Mouse (Mus musculus): ENCODE data around the gene Pafah1b3.

Pafah1b3 gene

DNA sequence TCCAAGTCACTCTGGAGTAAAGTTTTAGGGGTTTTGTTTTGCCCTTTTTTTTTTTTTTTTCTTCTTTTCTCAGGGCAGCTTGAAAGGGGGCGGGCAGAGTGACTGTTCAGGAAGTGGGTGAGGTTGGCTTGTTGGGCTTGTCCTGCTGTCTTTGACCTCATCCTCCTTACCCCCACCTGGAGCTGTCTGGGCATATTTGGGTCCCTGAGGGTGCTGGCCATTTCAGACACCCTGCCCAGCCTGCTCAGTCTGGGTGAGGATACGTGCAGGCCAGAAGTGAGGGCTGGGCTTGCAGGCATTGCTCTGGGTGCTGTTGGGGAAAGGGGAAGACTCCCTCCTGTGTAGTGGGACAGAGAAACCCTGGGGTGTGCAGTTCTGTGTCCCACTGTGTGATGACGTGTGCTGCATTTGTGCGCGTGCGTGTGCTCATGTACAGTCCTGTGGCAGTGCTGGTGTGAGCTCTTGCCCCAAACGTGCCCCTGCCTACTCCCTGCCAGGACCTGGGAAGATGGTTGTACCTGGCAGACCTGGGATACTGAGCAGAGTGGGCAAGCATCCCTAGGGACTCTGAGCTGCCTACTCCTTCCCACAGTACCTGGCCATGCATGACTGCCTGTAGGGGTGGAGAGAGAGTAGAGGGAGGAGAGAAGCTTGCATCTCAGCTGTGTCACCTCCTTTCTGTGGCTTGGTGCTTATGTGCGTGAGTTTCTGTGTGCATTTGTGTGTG is 28.1 kb downstream of the Pafah1b3 start:
- CTCF ChIA-PET: interaction anchor here (0.6 to 1.0 kb wide), 2 partner anchors 156 to 184 kb away, joined by 3 to 6 read pairs; no protein-coding TSS in a partner anchor

DNA sequence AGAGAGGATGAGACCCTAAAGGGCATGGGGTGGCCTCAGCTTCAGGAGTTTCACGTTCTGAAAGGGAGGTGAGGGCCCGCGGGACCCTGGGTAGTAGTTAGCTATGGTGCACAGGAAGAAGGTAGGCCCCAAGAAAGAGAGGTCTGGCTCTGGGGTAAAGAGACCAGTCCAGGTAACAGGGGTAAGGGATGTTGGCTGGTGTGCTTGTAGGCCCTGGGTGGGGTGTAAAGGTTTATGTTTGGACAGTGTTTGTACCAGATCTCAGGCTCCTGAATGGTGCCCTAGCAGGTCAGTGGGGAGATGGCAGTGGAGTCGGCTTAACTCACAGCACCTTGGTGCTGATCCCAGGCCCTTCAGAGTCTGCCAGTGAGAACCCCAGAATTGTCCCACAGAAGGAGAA is 28.8 kb downstream of the Pafah1b3 start:
- CTCF ChIA-PET: interaction anchor here (0.6 kb wide), 1 partner anchor 156 kb away, joined by 6 read pairs; no protein-coding TSS in a partner anchor

DNA sequence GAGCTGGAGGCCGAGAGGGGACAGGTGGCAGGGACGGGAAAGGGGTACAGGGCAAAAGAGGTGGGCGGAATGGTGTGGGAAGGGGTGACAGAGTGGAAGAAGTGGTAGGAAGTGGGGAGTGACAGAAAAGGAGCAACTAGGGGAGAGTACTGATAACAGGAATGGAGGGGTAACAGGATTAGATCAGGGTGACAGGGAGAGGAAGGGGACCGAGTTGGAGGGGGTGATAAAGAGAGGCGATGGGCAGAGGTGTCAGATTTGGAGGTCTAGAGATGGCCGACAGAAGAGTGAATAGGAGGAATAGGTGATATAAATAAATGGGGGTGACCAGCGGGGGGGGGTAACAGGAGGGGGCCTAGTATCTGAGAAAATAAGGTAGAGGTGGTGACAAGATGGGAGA is 29.2 kb downstream of the Pafah1b3 start:
- CTCF ChIA-PET: interaction anchor here (0.6 kb wide), 1 partner anchor 24 kb away, joined by 3 read pairs; no protein-coding TSS in a partner anchor

DNA sequence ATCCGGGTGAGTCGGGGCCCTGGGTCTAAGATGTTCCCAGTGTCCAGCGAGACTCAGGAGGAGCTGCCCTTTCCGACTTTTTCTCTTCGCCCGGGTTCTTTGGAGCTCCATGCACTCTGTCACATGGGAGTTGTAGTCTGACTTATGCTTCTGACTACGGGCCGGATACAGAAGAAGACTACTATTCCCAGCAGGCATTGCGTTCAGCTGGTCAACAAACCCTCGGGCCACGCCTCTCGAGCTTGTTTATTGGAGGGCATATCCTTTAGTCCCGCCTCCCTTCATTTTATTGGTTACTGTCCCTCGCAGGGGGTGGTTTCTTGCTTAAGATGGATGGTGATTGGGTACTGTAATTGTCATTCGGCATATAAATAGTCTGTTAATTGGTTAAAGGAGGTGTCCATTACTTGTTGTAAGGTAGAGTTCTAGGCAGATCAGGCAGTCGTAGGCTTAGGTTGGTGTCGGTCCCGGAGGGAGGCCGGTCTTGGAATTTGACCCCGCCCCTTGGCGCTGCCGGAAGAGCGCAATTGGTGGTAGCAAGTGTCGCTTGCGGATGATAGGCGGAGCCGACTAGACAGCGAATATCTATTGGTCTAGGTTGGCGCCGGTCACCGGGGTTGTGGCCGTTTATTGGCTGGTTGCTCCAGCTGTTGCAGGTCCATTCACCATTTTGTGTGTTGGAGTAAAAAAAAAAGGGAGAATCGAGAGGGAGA is 29.9 kb downstream of the Pafah1b3 start:
- CTCF ChIA-PET: interaction anchor here (0.6 kb wide), 2 partner anchors 24 to 31 kb away, joined by 3 to 4 read pairs; no protein-coding TSS in a partner anchor

DNA sequence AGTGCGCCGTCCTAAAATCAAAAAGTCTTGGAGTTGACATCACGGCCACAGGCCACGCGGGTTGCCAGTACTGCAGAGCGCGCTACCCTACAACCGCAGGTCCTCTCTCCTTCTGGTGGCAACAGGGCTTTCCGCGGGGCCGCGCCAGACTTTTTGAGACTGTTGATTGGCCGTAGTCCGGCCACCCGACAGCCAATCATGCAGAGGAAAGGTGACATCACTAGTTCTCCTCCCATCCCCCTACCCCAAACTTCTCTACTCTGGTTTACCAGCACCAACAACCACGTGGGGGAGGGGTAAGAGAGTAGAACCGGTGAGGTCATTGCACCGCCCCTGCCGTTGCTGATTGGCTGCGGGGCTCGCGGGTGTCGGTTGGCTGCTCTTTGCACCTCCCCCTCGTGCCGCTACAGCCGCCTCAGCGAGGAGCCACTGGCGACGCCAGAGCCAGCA is 30.5 kb downstream of the Pafah1b3 start, which contains the start of gene Cic:
Gene Cic (plus strand): TSS at position 404 of the 450 bp plus-strand sequence.
- CTCF ChIA-PET: no interaction called here

DNA sequence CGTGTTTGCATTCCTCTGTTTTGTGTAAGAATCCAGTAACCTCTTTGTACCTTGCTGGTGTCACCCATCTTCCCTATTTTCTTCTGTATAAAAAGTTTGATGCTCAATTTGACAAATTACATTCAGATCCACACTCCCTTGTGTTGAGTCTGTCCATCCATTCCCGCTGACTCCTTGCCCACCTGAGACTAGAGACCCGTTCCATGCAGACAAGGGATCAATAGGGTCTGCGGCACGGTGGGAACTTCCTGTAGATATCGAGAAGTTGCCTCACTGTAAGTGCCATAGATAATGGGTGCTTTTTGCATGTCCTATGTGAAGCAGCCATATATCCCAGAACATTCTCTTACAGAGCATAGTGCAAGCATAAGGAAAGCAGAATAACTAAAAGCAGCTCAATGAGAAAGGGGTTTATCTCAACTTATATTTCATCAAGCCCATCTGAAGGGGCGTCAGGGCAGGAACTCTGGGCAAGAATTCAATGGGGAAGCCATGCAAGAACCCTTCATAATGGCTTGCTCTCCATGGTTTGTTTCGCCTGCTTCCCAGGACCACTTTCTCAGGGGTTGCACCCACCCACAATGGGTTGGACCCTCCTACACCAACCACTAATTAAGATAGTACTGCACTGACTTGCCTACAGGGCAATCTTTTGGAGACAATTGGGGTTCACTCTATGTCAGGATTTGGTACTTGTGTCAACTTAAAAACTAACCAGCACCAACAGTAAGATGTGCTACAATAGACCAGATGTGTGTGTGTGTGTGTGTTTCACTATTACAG is 31.4 kb downstream of the Pafah1b3 start:
- CTCF ChIA-PET: no interaction called here

DNA sequence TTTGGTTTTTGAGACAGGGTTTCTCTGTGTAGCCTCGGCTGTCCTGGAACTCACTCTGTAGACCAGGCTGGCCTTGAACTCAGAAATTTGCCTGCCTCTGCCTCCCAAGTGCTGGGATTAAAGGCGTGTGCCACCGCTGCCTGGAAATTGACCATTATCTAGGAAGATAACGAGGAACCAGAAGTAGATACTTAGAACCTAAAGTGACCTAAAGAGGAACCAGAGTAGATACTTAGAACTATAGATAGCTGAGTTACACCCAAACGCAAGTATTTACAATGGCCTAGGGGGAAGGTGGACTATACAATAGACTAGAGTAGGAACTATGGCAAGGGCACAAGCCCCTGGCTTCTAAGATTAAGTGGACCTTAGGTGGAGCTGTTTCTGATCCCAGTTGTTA is 32.0 kb downstream of the Pafah1b3 start:
- CTCF ChIA-PET: interaction anchor here (0.6 kb wide), 1 partner anchor 24 kb away, joined by 3 read pairs; no protein-coding TSS in a partner anchor

DNA sequence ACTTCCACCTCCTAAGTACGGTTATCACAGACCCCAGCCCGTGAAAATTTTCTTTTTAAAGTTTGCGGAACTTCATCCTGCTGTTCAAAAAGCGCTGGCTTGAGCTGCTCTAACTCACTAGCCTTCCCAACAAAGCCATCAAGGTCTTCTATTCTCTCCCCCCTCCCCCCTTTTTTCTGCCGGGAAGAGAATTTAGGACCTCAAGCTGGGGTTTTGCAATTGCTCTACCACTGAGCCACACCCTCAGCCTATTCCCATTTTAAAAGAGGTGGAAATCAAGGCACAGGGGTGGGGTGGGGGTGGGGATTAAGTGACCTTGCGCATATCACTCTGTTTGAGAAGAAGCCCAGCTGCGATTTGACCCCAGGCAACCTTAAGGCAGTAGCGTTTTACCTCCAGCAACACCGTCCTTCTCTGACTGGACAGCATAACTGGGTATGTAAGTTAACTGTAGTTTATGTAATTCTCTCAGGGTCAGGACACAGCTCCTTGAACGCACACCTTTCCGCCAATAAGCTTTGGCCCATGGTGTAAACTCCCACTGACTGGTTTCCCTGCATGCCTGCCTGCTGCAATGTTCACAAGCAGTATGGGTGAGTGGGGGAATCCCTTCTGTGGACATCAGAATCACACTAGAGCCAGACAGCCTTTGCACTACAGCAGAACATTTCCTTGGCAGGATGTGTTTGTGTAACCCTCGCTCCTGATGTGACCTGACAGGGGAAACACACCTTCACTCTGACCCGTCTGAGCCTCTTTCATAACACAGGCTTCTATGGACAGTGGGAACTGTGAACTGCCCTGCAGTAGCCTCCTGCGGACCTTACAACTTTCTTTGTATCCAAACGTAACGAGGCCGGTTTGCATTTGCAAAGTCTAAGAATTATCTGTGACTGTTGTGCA is 33.6 kb downstream of the Pafah1b3 start:
- CTCF ChIA-PET: interaction anchor here (0.6 to 0.7 kb wide), 2 partner anchors 139 to 388 kb away, joined by 4 read pairs; no protein-coding TSS in a partner anchor

DNA sequence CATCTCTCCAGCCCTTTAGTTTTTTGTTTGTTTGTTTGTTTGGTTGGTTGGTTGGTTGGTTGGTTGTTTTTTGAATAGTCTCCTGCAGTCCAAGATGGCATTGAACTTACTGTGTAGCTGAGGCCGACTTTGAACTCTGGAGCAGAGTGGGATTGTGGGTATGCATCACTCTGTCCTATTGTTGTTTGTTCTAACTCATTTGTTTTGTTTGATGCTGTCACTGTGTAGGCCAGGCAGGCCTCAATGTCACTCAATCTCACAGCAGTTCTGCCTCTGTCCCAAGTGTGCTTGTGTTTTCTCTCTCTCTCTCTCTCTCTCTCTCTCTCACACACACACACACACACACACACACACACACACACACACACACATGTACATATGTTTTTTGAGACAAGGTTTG is 35.9 kb downstream of the Pafah1b3 start:
- CTCF ChIA-PET: interaction anchor here (0.7 kb wide), 1 partner anchor 85 kb away, joined by 4 read pairs; no protein-coding TSS in a partner anchor

DNA sequence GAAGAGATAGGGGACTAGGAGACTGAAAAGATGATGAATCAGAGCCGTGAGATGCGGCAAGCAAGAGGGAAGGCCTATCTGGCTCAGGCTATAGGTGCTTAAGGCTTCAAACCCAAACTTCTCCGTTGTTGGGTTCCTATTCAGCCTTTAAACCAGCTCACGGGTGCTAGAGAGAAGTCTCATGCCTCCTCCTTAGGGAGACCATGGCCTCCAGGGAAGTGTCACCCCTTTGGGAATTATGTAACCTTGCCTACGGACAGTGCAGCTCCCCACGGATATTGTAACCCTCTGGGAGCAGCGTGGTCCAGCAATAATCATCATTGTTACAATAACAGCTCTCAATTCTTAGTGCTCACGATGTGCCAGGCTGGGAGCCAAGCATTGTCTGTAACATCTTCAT is 46.0 kb downstream of the Pafah1b3 start:
- CTCF ChIA-PET: no interaction called here

DNA sequence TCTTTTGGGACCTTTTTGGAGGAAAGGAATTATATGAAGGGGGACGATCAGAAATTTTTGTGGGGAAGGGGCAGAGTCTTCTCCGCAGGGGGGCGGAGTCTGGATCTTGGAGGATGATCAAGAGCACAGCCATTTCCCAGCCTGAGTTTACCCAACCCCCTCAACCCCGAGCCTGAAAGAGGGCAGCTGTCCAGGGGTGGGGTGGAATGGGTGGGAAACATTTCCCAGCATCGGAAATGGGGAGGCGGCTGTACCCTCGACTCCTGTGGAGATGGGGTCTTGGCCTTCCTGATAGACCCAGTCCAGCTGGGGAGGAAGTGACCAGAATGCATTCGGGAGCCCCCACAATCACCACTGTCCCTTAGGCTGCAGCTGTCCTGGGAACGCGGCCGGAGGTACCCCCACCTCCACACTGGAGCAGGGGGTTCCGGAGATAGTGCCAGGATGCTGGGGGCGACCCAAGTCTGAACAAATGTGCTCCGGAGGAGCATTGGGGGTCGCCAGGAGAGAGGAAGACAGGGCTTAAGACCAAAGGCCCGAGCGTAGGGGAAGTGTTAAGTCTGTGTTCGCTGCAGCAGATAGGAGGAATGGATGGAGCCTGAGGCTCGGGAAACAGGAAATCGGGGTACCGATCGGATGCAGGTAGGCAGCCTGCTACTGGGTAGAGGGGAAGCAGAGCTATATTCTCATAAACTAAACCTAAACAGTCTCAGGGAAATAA is 46.6 kb downstream of the Pafah1b3 start:
- CTCF ChIA-PET: no interaction called here

DNA sequence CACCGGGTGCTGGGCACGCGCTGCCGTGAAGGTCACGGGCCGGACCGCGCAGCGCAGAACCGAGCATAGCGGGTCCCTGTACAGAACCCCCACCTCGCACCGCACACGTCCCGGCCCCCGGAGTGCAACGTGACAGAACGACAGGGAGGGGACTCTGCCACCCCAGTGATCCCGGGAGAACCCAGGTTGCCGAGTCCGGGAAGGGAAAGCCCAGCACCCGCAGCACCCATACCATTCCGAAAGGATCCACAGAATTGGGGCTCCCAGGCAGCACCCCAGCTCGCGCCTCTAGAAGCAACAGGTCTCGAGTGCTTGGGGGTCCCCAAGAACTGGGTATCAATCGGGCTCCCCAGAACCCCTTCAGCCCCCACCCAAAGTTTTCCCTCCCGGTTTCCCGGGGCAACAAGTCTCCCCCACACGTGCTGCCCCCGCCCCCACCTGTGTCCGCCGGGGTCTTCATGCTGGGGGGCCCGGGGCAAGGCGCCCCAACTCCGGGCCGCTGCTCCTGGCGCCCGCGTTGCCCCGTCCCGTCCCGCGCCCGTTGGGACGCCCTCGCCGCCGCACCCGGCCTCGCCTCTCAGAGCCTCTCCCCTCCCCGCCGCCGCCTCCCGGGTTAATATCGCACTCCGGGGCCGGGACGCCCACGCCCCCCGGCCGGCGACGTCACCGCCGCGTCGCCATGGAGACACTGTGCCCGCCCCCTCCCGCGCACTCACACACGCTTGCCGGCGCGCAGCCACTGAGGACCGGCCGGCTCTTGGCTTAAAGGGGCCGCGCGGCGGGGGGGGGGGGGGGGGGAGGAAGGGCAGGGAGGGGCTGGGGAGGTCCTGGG is 47.4 kb downstream of the Pafah1b3 start, which contains the start of gene Erf:
Gene Erf (minus strand): TSS at position 621 of the 832 bp plus-strand sequence.
- CTCF ChIA-PET: interaction anchor here (0.6 kb wide), 1 partner anchor 184 kb away, joined by 7 read pairs; no protein-coding TSS in a partner anchor

DNA sequence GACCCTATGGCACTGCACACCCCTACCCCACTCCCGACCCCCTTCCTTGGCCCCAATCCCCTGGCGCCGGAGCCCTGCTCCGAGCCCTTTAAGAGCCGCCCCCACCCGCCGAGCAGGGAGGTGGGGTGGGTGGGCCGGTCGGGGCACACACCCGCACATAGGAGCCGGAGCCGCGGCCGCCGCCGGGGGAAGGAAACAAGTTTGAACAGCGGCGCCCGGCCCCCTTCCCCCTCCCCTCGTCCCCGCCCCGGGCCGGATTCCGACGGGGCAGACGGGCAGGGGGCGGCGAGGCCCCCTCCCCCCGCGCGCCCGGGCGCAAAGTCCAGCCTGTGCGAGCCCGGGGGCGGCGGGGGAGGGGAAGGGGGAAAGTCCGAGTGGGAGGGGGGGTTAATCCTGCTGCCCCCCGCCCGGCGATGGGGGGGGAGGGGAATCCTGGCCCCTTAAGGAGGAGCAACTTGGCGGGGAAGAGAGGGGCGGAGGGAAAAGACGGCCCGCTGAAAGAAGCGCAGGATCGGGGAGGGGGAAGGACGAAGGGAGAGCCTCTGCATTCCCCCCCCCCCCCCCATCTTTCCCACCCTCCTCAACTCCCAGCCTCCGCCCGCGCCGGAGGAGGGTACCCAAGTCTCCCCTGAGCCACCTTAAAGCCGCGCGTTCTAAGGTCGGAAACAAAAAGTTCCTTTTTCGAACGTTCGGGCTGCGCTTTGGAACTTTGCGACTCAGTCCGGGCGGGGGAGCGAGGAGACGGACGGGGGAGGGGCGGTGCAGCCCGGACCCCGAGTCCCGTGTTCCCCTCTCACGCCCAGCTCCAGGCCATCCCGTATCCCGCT is 48.3 kb downstream of the Pafah1b3 start:
- CTCF ChIA-PET: interaction anchor here (0.6 kb wide), 1 partner anchor 184 kb away, joined by 7 read pairs; no protein-coding TSS in a partner anchor

DNA sequence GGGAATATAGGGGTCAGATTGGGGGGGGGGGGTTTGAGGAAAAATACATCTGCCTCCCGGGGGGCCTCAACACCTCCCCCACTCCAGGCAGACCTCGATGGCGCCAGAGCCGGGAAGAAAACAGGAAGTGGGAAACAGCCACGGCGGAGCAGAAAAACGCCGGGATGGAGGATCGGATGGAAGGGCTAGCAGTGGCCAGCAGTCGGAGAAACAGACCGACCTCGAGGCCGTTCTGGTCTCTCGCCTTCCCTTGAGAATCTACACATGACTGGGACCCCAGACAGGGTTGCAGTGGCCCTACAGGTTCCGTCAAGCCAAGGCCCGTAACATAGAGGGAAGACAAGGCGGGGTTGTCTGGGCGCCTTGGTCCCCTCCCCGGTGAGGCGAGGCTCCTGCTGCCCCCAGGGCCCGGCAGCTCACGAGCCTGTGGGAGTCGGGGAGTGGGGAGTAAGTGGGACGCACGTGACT is 48.9 kb downstream of the Pafah1b3 start:
- CTCF ChIA-PET: no interaction called here

DNA sequence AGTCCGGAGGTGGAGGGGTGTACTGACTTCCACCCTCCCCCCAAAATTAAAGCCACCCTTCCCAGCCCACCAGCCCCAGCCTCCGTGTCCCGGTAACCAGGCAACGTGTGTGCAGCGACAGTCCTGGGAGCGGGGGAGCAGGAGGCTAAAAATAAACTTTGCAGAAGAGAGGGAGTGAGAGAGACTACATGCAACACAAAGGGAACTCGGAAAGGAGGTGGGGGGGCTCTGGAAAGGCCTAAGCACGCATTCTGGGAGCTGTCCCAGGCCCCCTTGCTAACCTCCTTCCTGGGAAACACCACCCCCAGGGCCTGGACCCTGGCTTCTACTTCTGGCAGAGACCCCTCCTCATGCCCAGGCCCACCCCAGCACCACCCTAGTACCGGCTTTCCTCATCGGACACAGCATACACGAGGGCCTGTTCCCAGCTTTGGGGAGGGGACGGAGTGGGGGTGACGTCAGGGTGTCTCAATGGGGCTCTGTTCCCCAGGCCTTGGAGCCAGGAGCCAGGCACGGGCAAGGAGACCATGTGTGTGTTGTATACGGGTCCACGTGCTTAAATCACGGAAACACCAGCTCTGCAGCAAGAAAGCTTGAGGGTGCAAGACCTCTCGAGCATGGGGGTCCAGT is 49.7 kb downstream of the Pafah1b3 start:
- CTCF ChIA-PET: no interaction called here

DNA sequence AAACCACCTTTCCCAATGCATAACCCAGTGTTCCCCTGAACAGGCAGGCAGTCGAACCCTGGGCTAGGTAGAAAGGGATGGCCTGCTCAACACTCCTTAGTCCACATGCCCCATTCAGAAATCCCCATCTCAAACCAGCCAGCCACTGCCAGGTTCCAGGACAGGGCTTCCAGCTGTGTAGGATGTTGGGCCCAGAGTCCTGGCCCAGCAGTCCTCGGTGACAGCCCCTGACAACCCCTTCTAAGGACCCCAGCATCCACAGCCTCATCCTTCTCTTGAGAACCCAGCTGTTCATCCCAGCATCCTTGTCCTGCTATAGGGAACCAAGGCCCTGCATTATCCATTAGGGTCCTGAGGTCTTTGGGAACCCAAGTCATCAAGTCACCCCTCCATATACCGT is 50.3 kb downstream of the Pafah1b3 start:
- CTCF ChIA-PET: no interaction called here

DNA sequence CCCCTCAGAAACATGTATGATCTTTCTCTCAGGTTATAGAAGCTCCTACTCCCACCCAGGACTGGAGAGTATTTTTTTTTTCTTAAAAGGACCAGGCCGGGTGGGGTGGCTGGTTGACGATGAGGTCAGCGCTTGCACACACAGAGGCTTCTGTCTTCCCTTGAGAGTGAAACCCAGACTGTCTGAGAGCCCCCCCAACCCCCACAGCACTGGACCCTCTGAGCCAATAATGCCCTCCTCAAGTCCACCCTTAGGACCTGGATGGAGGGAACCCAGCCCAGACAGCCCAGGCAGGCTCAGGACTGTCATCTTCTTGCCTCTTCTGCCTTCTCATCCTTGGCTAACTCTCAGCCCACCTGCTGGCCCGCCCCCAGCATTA is 51.0 kb downstream of the Pafah1b3 start:
- CTCF ChIA-PET: no interaction called here
